Mouse (Mus musculus) frontal cortex, adult (tissue): ENCODE results near the gene Rbm20.
"Not testable (repeated sequence)": the region's sequence is repeated elsewhere in the genome, so short reads cannot be mapped to it uniquely, and the experiment has no call there.

Experiments
- ATAC-seq: cut with Nextera tagmentation; 2 replicates; pipeline ENCODE4 v1.9.2; 2017; ENCODE audit warnings: mild to moderate bottlenecking, moderate library complexity, mixed read lengths; ENCODE audit not compliant: low TSS enrichment

The Rbm20 gene

DNA sequence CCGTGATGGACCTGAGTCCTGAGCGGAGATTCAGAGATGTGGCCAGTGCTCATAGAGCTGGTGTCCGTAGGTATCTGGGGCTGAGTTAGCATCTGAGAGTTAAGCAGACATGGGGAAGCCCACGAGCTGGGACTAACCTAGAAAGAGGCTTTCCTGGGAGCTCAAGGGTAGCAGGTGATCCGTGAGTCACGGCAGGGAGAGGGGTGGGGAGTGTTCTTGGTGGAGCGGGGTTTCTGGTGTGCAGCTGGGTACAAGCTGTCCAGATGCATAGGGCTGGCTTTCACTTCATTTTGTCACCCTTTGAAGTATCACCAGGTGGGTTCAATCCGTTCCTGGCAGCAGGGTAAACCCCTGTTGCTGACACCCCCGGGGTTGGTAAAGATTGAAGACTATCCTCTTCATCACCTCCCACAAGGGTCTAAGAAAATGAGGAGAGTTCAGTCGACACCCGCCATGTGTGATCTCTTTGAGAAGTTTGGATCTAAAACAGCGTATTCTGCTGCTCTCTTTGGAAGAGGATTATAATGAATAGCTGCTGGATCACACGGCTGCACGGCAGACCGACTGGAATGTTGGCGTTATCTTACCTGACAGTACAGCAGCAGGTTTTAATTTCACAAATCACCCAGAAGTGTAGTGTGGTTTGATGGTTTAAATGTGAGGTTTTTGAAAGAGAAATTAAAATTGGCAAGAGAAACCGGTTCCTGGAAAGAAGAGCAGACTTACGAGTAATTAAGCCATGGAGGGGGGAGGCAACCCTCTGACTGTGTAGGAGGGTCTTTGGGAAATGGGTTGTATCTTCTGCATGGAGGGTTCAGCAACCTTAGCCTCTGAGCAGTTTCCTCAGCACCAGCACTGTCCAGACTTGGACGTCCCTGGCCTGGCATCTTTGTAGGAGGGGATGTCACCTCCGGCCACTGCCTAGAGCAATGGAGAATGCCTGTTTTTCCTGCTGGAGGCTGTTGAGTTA, 114.9 kb downstream of the Rbm20 start:
- ATAC-seq, result peak; percentile 28; the same call in 1 of the 2 replicates

DNA sequence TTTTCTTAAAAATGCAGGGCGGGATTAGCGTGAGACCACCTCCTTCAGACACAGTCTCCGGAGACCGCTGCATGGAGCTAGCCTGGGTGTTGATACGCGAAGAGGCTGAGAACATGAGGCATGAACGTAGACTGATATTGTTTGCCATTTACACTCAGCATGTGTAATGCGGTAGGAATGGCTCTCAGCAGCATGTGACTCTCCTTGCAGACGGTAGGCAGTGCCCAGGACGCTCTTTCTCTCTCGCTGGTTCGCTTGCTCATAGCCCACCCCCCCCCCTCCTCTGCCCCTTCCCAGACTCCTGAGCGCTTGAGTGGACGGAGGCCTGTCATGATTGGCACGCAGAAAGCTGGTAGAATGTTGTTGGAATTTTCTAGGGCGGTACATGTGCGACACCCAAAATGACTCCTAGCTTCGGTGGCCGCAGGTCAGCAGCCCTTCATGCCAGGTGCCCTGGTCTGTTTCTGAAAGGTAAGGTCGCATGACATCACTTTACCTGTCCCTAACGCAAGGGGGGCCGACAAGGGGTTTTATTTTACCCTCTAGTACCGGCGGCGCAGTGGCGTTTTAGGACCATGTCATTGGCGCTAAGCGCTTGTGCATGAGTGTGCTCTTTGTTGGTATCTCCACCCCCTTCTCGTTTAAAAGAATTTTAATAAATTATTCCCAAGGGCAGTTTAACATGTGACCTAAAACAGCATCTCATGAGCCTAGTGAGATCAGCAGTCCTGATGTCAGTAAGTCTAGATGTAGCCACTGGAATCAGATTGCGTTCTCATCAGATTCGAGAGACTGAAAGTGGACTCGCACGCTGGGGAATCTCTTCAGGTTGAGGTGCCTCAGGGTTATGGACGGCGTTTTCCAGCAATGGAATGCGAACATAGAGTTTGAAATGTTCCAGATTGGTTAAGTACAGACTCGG, 116.1 kb downstream of the Rbm20 start:
- ATAC-seq, result no peak

DNA sequence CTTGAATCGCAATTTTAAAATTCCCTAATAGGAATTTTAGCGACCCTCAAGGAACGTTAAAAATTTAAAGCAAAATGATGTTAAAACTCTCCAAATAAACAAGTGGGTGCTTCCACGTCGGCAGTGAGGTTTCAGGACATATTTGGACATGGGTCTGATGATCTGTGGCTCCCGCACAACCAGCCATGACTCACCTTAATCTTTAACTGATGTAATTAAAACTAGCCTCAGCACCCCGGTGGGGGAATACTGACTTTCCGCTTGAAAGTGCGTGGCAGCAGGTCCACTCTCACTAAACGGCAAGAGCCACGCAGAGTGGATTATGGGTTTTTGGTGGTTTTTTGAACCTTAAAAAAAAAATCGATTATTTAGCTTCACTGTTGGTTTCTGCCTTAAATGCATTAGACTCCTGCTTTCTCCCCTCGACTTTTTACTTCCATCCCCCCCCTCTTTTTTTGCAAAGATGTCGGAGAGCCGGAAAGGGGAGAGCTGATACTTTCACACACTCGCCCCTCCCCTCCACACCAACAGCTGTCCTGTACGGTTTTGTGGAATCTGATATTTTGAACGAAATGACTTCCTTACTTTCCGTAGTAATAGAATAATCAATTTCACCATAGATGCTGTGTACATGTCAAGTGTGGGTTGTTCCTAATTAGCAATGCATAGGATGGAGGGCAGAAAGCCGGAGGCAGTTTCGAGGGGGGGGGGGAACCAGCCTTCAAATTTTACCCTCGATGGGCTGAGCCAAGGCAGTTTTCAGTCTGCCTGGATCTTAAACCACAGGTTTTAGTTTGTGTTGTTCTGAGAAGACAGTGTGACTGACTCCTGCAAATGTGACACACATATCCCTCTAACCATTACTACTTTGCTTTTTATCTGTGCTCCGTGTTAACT, 117.1 kb downstream of the Rbm20 start:
- no peak for ATAC-seq

DNA sequence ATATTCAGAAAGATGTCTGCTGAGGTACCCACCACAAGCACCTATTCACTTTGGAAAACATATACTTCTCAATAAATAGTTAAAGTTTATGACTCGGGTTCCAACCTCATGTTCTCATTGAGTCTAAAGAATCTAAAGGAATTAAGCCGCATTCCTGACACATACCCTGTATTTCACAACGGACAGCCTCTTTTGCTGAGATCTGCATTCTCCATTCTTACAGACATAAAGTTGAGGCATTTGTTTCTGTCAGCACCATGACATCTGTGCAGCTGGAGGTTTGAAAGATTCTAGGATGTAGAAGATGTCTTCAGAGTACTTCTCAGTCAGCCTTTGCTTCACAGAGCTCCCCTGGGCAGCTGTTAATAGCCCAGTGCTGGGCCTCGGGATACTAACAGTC, 117.9 kb downstream of the Rbm20 start:
- no peak for ATAC-seq

DNA sequence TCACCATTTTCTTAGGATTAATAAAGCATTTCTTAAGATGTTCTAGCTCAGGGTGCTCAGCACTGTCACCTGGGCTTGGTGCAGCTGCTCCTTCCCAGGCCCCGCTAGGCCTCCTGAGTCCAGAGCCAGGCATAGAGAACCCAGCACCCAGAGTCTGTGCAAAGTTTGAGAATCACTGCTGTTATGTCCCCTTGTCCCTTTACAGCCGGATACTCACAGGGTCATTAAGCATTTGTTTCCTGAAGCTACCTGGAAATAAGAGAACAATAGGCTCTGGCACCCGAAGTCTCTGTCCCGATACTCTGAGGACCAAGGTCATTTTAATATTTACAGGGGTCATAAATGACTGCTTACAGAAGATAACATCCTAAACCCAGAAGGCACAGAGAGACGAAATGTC, 118.9 kb downstream of the Rbm20 start:
- ATAC-seq, result no peak

DNA sequence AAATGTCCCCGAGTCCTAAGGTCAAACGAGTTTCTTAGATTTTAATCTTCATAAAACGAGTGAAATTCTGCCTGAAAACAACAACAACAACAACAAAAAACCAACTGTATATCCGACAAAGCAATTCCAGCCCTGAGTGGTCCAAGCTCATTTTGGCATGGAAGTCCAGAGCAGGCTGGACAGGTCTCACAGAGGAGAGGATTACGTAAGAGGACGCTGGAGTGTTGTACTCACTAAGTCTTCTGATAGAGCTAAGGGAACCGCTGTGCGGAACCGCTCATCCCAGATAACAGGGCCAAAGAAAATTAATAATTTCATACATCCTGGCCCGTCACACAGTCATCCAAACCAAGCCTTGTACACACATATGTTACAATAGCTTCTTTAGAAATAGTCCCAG, 120.7 kb downstream of the Rbm20 start:
- ATAC-seq, result no peak

DNA sequence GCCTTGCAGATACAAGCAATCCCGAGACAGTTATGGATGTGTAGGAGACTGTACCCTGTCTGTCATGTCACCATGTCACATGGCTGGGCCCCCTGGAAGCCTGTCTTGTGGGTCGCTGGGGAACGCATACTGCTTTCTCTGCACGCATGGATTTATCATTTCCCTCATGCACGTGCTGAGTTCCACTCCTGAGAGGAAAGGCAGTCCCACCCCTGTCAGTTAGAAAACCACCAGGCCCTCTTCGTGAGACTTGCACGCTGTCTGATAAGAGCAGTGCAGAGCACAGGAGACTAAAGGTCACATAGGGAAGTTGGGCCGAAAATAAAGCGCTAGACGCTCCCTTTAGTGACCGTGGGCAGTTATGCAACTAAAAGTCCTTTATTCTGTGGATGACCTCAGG, 122.8 kb downstream of the Rbm20 start:
- no peak for ATAC-seq

DNA sequence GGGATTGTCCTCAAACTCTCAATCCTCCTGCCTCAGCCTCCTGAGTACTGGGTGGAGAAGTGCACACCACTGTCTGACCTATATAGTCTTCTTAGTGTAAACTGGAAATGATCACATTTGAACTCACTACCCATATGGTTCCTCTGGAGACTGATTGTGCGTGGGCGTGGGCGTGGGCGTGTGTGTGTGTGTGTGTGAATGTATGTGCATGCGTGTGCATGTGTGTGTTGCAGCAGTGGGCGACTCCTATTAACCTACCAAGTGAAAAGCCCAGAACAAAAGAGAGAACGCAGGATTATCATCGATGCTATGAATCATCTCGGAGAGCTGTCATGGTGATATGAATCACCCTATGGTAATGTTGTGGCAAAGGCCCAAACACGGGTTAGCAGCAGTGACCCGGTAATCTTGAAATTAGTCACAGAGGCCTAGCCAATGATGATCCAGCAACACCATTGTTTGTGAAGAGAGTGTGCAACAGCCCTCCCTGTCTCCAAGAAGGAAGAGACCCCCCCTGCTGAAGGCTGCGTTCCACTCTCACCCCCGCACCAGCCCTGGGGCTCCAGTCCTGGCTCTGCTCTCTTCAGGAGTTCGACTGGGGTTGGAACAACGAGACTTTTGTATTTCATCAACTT, 123.4 kb downstream of the Rbm20 start:
- peak; percentile 38; the same call in 1 of the 2 replicates for ATAC-seq

DNA sequence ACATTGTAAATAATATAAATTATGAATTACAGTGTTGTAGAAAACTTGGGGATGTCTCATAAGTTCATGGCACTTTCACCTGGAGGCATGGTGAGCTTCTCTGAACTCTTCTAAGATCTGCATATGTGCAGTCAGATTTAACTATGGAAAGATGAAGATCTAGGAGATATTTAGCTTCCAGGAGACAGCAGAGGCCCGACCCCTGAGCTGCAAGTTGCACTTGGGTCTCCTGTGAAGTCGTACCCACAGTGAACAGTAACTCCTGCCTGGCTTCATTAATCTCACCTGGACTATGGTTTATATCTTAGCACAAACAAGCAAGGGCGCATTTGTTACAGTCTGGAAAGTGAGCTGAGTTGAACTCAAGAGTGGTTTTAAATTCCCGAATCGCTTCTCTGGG, 124.3 kb downstream of the Rbm20 start:
- ATAC-seq, result no peak

DNA sequence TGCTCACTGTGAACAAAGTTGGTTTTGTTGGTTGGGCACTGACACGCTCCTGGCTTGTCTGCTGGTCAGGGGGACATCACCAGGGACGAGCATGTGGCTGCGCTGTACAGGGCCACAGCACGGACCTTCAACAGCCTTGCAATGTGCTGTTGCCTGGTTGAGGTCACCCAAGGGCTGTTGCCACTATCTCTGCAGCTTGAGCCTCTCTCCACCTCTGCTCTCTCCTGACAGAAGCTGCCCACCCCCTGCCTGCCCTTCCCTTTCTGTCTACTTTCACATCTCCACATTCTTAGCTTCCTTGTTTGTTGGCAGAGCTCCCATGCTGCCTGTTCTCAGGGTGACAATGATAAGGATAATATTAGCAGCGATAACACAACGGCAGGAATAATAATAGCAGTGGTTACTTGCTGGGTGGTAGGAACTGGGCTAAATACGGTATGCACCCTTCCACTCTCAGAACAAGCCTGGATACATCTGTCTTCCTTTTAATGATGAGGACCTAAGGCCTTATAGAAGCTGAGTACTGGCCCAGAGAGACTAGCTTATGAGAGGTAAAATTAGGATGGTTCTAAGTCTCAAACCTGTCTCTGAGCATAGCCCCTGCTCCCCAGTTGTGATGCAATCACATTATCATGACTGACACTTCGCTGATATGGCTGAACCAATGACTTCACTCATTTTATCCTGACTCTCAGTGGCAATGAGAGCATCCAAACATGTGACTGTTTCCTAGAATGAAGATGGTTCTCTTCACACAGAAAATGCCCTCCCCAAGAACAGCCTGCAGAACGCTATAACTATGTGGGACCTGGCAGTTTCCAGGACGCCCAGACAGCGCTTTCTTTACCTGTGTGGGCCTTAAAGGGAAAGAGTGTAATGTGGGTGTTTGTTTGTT, 124.9 kb downstream of the Rbm20 start:
- no peak for ATAC-seq

DNA sequence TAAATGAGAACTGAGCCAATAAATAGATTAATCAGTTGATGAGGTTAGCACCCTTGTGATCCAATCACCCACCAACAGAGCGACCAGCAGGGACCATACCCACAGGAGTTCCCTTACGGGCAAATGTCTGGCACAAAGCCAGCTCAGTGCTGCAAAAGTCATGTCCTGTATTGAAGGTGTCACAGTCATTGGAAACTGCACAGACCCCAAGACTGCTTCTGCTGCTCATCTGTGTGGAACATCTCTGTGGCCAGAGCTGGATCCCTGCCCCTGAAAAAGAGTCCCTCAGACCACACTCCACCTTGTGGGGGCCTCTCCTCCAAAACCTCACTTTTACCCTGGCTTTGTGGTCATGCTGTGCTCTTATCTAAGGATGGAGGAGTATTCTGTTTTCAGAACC, 126.8 kb downstream of the Rbm20 start:
- ATAC-seq, result no peak

DNA sequence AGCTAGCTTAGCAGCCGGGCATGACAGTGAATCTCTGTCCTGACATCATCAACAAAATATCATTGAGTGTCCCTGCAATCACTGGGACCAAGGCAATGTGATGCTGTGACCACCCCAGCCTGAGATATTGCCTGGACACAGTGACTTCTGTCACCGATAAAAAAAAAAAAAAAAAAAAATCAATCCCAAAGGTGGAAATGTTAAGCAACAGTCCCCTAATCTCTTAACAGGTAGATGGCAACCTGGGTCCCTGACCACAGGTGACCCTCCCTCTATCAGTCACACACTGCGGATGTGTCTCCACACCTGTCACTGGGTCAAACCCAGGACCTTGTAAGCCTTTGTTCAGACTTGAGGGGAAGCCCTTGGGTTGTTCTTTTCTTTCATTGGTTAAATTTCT, 128.0 kb downstream of the Rbm20 start:
- ATAC-seq, result no peak

DNA sequence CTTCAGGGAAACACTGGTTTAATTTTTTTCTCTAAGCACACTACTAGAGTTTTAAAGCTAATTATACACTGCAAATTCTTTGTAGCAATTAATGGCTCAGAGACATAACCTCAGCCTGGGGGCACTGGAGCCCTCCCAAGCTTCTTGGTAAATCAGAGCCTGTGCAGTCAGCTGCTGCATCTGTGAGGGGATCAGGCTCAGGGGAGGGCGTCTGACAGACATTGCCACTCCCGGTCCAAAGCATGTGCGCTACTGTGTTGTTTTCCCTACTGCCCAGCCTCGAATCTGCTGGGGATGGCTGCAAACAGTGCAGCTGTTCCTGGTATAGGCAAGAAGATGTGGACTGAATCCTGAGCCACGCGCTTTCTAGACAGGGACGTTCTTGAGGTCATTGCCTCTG, 129.0 kb downstream of the Rbm20 start:
- no peak for ATAC-seq

DNA sequence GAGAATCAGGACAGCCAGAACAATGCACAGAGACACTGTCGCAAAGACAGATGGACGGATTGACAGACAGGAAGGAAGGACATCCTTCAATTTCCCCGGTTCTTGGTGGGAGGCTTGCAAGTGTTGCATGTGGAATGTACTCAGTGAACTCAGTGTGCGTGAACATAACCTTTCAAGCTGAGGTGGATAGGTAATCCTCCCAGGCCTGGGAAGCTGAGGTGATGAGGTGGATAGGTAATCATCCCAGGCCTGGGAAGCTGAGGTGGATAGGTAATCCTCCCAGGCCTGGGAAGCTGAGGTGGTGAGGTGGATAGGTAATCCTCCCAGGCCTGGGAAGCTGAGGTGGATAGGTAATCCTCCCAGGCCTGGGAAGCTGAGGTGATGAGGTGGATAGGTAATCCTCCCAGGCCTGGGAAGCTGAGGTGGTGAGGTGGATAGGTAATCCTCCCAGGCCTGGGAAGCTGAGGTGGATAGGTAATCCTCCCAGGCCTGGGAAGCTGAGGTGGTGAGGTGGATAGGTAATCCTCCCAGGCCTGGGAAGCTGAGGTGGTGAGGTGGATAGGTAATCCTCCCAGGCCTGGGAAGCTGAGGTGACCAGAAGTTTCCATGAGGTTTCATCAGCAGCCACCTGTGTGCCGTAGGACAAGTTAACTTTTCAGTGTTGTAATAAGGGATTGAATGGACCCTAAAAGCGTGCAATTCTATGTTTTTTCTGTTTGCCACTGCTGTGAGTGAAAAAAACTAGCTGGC, 129.6 kb downstream of the Rbm20 start:
- ATAC-seq, result not testable (repeated sequence)

DNA sequence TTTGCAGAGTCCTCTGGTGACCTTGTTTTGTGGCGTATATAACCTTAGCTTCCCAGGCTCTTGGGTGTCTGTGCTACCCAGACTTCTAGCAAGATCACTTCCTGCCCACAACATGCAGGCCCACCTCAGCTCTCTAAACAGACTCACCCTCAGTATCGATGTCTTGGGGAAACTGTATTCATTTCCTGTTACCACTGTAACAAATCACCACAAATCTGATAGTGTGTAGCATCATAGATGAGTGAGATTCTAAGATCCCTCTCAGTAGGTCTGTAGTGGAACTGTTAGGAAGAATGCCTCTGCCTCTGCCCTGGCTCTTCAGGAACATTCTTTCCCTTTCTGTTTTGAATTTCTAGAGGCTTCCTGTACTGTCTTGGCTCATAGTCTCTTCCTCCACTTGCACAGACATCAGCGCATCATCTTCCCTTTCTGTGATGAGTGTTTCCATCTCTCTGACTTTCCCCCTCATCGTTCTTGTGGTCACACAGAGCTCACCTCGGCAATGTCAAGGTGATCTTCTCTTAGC, 130.2 kb downstream of the Rbm20 start:
- ATAC-seq, result no peak; the same call in 1 of the 2 replicates

DNA sequence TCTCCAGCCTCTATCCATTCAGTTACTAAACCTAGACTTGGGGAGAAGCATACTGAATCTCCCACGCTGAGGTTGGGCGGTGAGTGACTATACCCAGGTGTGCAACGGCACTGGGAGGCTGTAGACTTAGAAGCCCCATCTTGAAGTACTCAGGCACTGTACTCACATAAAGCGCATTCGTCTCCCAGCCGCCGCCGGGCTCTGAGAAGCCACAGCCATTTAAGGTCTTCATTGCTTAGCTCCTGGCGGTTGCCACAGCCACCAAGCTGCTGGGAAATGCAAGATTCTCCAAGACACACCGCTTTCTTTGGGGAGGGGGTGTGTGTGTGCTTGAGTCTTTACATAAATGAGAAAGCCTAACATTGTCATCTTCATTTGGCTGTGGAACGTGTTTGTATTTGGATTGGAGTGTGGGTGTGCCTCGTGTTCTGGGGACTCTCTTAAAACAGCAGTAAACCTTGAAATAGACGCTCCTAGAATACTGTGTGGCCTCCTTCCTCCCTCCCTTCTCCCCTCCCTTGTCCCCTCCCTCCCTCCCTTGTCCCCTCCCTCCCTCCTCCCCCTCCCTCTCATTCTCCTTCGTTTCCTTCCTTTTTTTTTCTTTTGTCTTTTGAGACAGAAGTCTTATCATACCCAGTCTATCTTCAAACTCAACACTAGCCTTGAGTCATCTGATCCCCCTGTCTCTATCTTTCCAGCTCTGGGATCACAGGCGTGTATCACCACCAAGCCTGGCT, 131.1 kb downstream of the Rbm20 start:
- ATAC-seq, result peak; percentile 75

DNA sequence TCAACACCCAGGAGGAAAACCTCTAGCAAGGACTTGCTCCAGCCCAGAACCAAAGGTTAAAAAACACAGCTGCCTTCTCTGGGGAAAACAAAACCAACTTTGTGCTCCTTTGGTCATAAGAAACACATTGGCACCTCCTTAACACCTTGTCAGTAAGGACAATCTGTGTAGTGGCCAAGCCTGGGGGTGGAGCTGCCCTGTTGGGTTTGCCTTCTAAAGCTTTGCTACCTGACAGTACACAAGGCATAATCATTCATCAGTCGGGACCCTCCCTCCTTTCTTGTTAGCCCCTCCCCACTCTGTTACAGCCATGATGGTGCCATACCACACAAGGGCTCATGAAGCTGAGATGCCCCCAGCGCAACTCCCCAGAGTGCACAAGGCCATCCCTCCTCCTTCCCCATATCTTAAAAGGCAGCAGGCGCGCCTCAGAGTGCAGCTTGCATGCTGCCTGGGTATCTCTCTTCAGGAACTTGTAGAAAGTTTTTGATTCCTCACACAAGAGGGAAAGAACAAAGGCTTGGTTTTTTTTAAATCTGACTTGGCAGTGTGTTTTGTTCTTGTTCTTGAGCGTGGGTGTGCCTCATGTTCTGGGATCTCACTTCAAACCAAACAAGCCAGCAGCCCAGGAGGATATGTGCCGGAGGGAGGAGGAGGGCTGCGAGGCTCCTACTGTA, 132.2 kb downstream of the Rbm20 start:
- ATAC-seq, result peak; percentile 68

DNA sequence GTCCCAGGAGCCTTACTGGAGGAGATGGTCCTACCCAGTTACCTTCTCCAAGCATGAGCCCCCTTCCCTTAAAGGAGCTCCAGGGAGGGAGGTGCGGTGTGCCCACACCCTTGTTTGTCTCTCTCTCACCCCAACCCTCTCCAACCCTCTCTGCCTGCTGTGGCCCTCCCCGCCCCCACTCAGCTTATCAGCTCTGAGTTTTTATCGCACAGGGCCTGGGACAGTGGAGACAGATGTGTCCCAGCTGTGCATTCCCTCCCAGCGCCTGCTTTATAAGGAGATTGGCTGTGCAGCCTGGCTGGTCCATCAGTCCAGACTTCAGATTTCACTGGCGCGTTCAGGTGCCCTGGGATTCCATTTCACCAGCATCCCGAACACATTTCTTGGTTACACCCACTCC, 132.9 kb downstream of the Rbm20 start:
- ATAC-seq, result no peak
